Mouse (Mus musculus): ENCODE results near the gene Pced1a.
A peak's percentile ranks its signal among the peaks of the same experiment; 100 is the strongest.

Gene Pced1a

GRCm38 (mm10) chr2:130424126-130424853, at the start of gene Pced1a, which contains the start of gene Vps16:
Pced1a (minus strand) TSS chr2:130424701.
Vps16 (plus strand) TSS chr2:130424339.
- DNase-seq (ENCODE audit: low spot score): peak; percentile 93

- DNase-seq (ENCODE audit: low spot score): no peak
Measured at GRCm38 (mm10) chr2:130472908-130473510, 48.5 kb upstream of the Pced1a start.

GRCm38 (mm10) chr2:130469935-130470334, 45.4 kb upstream of the Pced1a start:
- DNase-seq (ENCODE audit: low spot score): no peak

- no peak for DNase-seq (ENCODE audit: low spot score)
Measured at GRCm38 (mm10) chr2:130469366-130469765, 44.9 kb upstream of the Pced1a start.

- DNase-seq (ENCODE audit: low spot score): no peak
Measured at GRCm38 (mm10) chr2:130466438-130466837, 41.9 kb upstream of the Pced1a start.

GRCm38 (mm10) chr2:130461287-130462071, 37.0 kb upstream of the Pced1a start:
- DNase-seq (ENCODE audit: low spot score): no peak

GRCm38 (mm10) chr2:130459576-130459975, 35.1 kb upstream of the Pced1a start:
- no peak for DNase-seq (ENCODE audit: low spot score)

GRCm38 (mm10) chr2:130457871-130458270, 33.4 kb upstream of the Pced1a start:
- no peak for DNase-seq (ENCODE audit: low spot score)

- no peak for DNase-seq (ENCODE audit: low spot score)
Measured at GRCm38 (mm10) chr2:130454748-130455370, 30.4 kb upstream of the Pced1a start.

- DNase-seq (ENCODE audit: low spot score): no peak
Measured at GRCm38 (mm10) chr2:130453421-130453820, 28.9 kb upstream of the Pced1a start.

GRCm38 (mm10) chr2:130452266-130452665, 27.8 kb upstream of the Pced1a start:
- DNase-seq (ENCODE audit: low spot score): no peak

GRCm38 (mm10) chr2:130451727-130452090, 27.2 kb upstream of the Pced1a start:
- DNase-seq (ENCODE audit: low spot score): no peak

- DNase-seq (ENCODE audit: low spot score): no peak
Measured at GRCm38 (mm10) chr2:130451086-130451726, 26.7 kb upstream of the Pced1a start.

- peak; percentile 67 for DNase-seq (ENCODE audit: low spot score)
Measured at GRCm38 (mm10) chr2:130450434-130450796, 25.9 kb upstream of the Pced1a start.

GRCm38 (mm10) chr2:130449794-130450433, 25.4 kb upstream of the Pced1a start, which contains the start of gene Ptpra:
Ptpra (plus strand) TSS chr2:130450278.
- DNase-seq (ENCODE audit: low spot score): peak; percentile 91

- DNase-seq (ENCODE audit: low spot score): no peak
Measured at GRCm38 (mm10) chr2:130449021-130449793, 24.7 kb upstream of the Pced1a start.

GRCm38 (mm10) chr2:130448449-130448848, 23.9 kb upstream of the Pced1a start:
- no peak for DNase-seq (ENCODE audit: low spot score)

GRCm38 (mm10) chr2:130442162-130442561, 17.7 kb upstream of the Pced1a start:
- DNase-seq (ENCODE audit: low spot score): no peak

- DNase-seq (ENCODE audit: low spot score): no peak
Measured at GRCm38 (mm10) chr2:130439840-130440480, 15.5 kb upstream of the Pced1a start.

GRCm38 (mm10) chr2:130438861-130439260, 14.4 kb upstream of the Pced1a start:
- no peak for DNase-seq (ENCODE audit: low spot score)
